Mouse (Mus musculus) limb, embryonic 12.5 days (tissue): ENCODE measurements around the gene Wipi2. TPM values are rescaled to one million over a fixed set of nuclear protein-coding genes. Genes with fewer than 3 reads are reported as not detected.

ENCODE experiments used
- ATAC-seq: fragments of 200-750 bp; cut with Nextera tagmentation; 2 replicates; pipeline ENCODE4 v1.8.0; 2017; ENCODE audit warnings: low read depth, moderate TSS enrichment; ENCODE audit not compliant: insufficient number of reproducible peaks, insufficient read depth, low FRiP score, low TSS enrichment
- H3K27ac ChIP-seq: fragments of 300-500 bp; sonication (generic); 2 replicates; pipeline ENCODE4 v1.5.1; 2016; ENCODE audit warnings: mild to moderate bottlenecking, moderate library complexity
- H3K27me3 ChIP-seq: fragments of 300-500 bp; sonication (generic); 2 replicates; pipeline ENCODE4 v1.6.1; 2016; ENCODE audit warnings: mild to moderate bottlenecking, moderate library complexity
- H3K36me3 ChIP-seq: fragments of 300-500 bp; sonication (generic); 2 replicates; pipeline ENCODE4 v1.6.1; 2016; ENCODE audit warnings: mild to moderate bottlenecking, moderate library complexity
- H3K4me1 ChIP-seq: fragments of 300-500 bp; sonication (generic); replicated peaks from 2 replicates; pipeline ENCODE4 v1.6.1; 2016
- H3K4me2 ChIP-seq: fragments of 300-500 bp; sonication (generic); 2 replicates; pipeline ENCODE4 v1.6.1; 2016; ENCODE audit warnings: mild to moderate bottlenecking, moderate library complexity
- H3K4me3 ChIP-seq: fragments of 300-500 bp; sonication (generic); replicated peaks from 2 replicates; pipeline ENCODE4 v1.5.1; 2016; ENCODE audit warnings: mild to moderate bottlenecking
- H3K9ac ChIP-seq: fragments of 300-500 bp; sonication (generic); replicated peaks from 2 replicates; pipeline ENCODE4 v1.6.1; 2016; ENCODE audit warnings: mild to moderate bottlenecking, moderate library complexity
- H3K9me3 ChIP-seq: fragments of 300-500 bp; sonication (generic); 2 replicates; pipeline ENCODE4 v1.6.1; 2016; ENCODE audit warnings: mild to moderate bottlenecking, moderate library complexity
- WGBS: fragments of 180-500 bp; shearing (Covaris S2); methylation state at CpG from one replicate; pipeline ENCODE4 v1.1.7; 2016; 5-methylcytosine and 5-hydroxymethylcytosine counted together
- polyA plus RNA-seq: library from polyadenylated mRNA; unstranded; fragments of >200 nt; fragmentation: Nextera tagmentation; extraction: Ambion mirVana; gene quantifications from 2 replicates; pipeline ENCODE4 v1.2.1, GENCODE M21; 2016

Gene Wipi2
- polyA plus RNA-seq, 1 experiment from 2014 or later, result 69.9 TPM

DNA sequence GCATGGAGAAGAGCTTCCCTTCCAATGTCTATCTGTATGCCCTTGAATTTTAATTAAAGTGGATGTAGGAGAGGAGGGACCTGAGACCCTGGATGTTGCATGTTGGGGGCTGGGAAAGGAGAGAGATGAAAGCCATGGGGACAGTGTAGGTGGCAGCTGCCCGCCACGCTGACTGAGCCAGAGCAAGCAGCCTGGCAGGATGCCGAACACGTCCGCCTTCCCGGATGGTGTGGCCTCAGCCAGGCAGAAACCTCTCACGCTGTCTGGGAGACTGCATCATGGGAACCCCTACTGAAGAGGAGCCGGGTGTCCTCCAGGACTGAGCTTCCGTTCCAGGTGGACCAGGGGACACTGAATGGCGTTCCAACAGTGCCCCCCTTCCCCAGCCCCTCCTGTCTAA is 76.1 kb downstream of the Wipi2 start:
- H3K9ac ChIP-seq, result no peak overlapping the region
- H3K4me1 ChIP-seq, result peaks cover 17% of the 10 kb centered on the region
- H3K4me2 ChIP-seq, result no peak overlapping the region
- no peak for ATAC-seq
- no peaks in the 10 kb centered on the region for H3K36me3 ChIP-seq
- H3K4me3 ChIP-seq, result no peak overlapping the region
- 89% methylated on average over 10 of the region's 10 CpGs for WGBS
- peaks cover 37% of the 10 kb centered on the region for H3K27me3 ChIP-seq
- no peaks in the 10 kb centered on the region for H3K9me3 ChIP-seq
- no peak overlapping the region for H3K27ac ChIP-seq

DNA sequence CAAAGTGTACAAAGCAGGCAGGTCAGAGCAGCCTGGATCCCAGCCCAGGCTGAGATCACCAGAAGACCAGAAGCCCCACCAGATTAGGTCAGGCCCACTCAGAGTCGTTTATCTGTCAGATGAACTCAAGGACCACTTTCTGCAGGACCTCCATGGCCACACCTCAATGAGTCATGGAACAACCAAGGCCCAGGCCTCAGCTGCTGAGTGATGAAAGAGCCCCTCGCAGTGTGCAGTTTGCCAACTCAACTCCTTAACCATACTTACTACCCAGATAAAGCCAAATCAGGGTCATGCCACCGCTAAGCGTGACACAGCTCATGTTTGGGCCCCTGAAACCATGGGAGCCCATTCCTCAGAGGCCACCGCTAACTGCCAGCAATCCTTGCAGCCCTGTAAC is 80.2 kb downstream of the Wipi2 start:
- ATAC-seq, result no peak
- H3K4me3 ChIP-seq, result no peak overlapping the region
- peaks cover 5% of the 10 kb centered on the region for H3K4me1 ChIP-seq
- peaks cover 10% of the 10 kb centered on the region for H3K27me3 ChIP-seq
- H3K9me3 ChIP-seq, result 0 out of 2 replicates have a peak, but pooled peaks cover 6% of the 10 kb centered on the region
- H3K27ac ChIP-seq, result no peak overlapping the region
- no peak overlapping the region for H3K9ac ChIP-seq
- 81% methylated on average over 5 of the region's 5 CpGs for whole genome bisulfite sequencing
- no peak overlapping the region for H3K4me2 ChIP-seq
- peaks cover 10% of the 10 kb centered on the region for H3K36me3 ChIP-seq

DNA sequence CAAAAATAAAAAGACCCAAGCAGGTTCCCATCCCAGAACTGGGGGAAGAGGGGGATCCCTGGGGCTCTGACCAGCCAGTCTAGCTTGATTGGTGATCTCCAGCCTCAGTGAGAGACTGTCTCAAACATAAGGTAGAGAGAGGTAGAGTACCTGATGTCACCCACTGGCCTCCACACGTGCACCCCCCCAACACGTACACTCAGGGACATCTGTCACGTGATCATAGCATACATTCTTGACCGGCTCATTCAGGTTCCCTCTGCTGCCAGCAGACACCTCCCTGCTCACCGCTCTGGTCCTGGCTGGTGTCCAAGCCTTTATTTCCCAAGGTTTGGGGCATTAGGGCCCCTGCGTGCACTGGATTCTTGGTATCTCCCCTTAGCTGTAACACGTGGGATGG is 81.9 kb downstream of the Wipi2 start:
- no peak overlapping the region for H3K27ac ChIP-seq
- WGBS, result 90% methylated on average over 7 of the region's 7 CpGs
- H3K4me3 ChIP-seq, result no peak overlapping the region
- ATAC-seq, result no peak
- no peak overlapping the region for H3K9ac ChIP-seq
- peaks cover 18% of the 10 kb centered on the region for H3K36me3 ChIP-seq
- no peaks in the 10 kb centered on the region for H3K27me3 ChIP-seq
- no peak overlapping the region for H3K4me2 ChIP-seq
- H3K4me1 ChIP-seq, result no peaks in the 10 kb centered on the region
- H3K9me3 ChIP-seq, result 0 out of 2 replicates have a peak, but pooled peaks cover 6% of the 10 kb centered on the region

DNA sequence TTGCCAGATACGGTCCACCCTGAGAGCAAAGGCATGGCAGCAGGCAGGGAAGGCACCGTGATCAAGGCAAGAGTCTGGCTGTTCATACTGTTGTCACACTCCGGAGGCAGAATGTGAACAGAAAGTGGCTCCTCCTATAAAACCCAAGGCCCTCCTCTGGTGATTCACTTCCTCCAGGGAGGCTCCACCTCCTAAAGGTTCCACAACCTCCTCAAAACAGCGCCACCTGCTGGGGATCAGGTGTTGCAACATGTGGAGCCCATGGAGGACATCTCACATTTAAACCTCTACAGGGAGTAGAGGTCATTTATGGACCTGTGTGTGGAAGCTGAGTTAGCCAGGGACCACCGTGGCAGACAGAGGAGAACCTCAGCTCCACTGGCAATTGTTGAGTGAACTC is 84.9 kb downstream of the Wipi2 start:
- Histone ChIP-seq H3K4me3 (no peak overlapping the region), H3K36me3 (peaks cover 18% of the 10 kb centered on the region), H3K4me2 (no peak overlapping the region), H3K9me3 (0 out of 2 replicates have a peak, but pooled peaks cover 6% of the 10 kb centered on the region), H3K4me1 (no peaks in the 10 kb centered on the region), H3K9ac (no peak overlapping the region), H3K27me3 (no peaks in the 10 kb centered on the region), H3K27ac (no peak overlapping the region)
- 86% methylated on average over 5 of the region's 5 CpGs for WGBS
- no peak for ATAC-seq

DNA sequence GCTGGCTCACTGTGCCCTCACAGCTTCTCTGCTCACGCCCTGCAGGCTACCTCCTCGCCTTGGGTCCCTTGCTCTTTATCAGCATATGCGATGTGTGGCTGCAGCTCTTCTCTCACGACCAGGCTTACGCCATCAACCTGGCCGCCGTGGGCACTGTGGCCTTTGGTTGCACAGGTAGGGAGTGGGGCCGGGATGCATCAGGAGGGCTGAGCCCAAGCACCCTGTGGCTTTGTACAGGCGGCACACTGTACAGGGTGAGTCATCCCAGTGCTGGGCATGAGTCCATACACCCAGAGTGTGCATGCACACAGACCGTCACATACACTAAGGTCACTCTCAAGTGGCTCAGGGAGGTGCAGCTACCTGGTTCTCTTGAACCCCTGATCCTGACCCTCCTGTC is 86.5 kb downstream of the Wipi2 start:
- no peak overlapping the region for H3K4me3 ChIP-seq
- 0 out of 2 replicates have a peak, but pooled peaks cover 6% of the 10 kb centered on the region for H3K9me3 ChIP-seq
- H3K4me2 ChIP-seq, result no peak overlapping the region
- no peak overlapping the region for H3K27ac ChIP-seq
- no peaks in the 10 kb centered on the region for H3K27me3 ChIP-seq
- ATAC-seq, result no peak
- 85% methylated on average over 10 of the region's 10 CpGs for WGBS
- 0 out of 2 replicates have a peak, but pooled peaks cover 5% of the 10 kb centered on the region for H3K4me1 ChIP-seq
- no peak overlapping the region for H3K9ac ChIP-seq
- peaks cover 18% of the 10 kb centered on the region for H3K36me3 ChIP-seq

DNA sequence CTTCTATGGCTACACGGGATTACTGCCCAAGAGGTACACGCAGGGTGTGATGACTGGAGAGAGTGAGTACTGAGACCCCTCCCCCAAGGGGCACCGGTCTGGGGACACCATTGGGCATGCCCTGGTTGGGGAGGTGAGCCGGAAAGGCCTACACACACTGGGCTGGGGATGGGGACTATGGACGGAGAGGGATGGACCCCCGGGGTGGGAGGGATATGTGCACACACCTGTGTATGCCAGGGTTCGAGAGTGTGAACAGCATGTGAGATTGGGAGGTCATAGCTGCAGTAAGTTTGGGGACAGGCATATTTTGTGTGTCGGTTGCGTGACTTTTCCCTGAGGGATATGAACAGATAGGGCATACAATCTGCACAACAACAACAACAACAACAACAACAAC is 87.6 kb downstream of the Wipi2 start:
- Histone ChIP-seq H3K27me3 (no peaks in the 10 kb centered on the region), H3K9me3 (0 out of 2 replicates have a peak, but pooled peaks cover 6% of the 10 kb centered on the region), H3K4me3 (no peak overlapping the region), H3K4me2 (no peak overlapping the region), H3K9ac (no peak overlapping the region), H3K4me1 (0 out of 2 replicates have a peak, but pooled peaks cover 5% of the 10 kb centered on the region), H3K36me3 (peaks cover 18% of the 10 kb centered on the region), H3K27ac (no peak overlapping the region)
- WGBS, result 84% methylated on average over 9 of the region's 9 CpGs
- no peak for ATAC-seq

DNA sequence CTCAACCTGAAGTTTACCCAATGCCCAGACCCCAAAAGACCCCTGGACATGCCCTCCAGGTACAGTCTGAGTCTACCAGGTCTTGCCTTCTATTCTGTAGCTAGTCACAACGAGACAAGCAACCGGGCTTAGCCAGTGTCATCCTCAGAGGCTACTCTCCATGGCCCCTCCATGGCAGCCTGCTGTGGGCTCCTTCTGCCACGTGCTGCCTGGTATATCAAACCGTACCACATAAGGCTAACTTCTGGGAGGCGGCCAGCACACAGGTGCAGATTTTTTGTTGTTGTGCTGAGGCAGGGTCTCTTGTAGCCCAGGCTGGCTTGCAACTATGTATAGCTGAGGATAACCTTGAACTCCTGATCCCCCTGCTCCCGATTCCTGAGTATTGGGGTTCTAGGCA is 88.6 kb downstream of the Wipi2 start:
- Histone ChIP-seq H3K36me3 (peaks cover 18% of the 10 kb centered on the region), H3K9ac (no peak overlapping the region), H3K4me3 (no peak overlapping the region), H3K4me1 (0 out of 2 replicates have a peak, but pooled peaks cover 5% of the 10 kb centered on the region), H3K27ac (no peak overlapping the region), H3K9me3 (0 out of 2 replicates have a peak, but pooled peaks cover 6% of the 10 kb centered on the region), H3K27me3 (no peaks in the 10 kb centered on the region), H3K4me2 (no peak overlapping the region)
- WGBS, result 81% methylated on average over 6 of the region's 6 CpGs
- ATAC-seq, result no peak

DNA sequence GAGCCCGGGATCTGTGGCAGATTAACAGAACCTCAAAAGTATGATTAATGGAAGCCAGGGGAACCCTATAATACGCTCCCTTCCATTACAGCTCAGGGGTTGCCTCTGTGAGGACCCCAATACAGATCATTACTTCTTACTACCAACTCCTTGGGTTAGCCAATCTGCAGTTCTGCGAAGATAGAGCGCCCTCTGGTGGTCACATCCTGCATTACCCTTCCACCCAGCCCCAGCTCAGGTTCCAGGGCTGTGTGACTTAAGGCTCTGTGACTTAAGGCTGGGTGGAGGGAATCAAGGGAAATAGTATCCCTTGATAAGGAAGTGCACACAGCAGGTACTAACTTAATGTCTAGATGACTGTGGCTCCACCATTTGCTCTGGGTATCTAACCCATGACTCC is 90.5 kb downstream of the Wipi2 start:
- no peak overlapping the region for H3K27ac ChIP-seq
- 0 out of 2 replicates have a peak, but pooled peaks cover 8% of the 10 kb centered on the region for H3K36me3 ChIP-seq
- H3K9ac ChIP-seq, result no peak overlapping the region
- H3K27me3 ChIP-seq, result no peaks in the 10 kb centered on the region
- 25% methylated on average over 4 of the region's 4 CpGs for WGBS
- no peak overlapping the region for H3K4me2 ChIP-seq
- no peak overlapping the region for H3K4me3 ChIP-seq
- no peaks in the 10 kb centered on the region for H3K9me3 ChIP-seq
- 0 out of 2 replicates have a peak, but pooled peaks cover 5% of the 10 kb centered on the region for H3K4me1 ChIP-seq
- ATAC-seq, result peak; percentile 39

DNA sequence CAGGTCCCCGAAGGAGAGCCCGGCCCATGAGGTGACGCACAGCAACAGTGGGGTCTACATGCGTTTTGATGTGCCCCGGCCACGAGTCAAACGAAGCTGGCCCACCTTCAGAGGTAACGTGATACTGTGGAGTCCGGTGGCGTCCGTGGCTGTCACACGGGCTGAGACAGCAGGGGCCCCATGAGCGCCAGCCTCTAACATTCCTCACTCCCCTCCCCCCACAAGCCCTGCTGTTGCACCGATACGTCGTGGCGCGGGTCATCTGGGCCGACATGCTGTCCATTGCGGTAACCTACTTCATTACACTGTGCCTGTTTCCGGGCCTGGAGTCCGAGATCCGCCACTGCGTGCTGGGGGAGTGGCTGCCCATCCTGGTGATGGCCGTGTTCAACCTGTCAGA is 91.0 kb downstream of the Wipi2 start:
- Histone ChIP-seq H3K27me3 (no peaks in the 10 kb centered on the region), H3K36me3 (0 out of 2 replicates have a peak, but pooled peaks cover 8% of the 10 kb centered on the region), H3K4me1 (0 out of 2 replicates have a peak, but pooled peaks cover 5% of the 10 kb centered on the region), H3K4me2 (no peak overlapping the region), H3K9me3 (no peaks in the 10 kb centered on the region), H3K4me3 (no peak overlapping the region), H3K9ac (no peak overlapping the region), H3K27ac (no peak overlapping the region)
- ATAC-seq, result 0 out of 2 replicates have a peak, but pooled peaks have one; percentile 4
- 59% methylated on average over 25 of the region's 25 CpGs for WGBS

DNA sequence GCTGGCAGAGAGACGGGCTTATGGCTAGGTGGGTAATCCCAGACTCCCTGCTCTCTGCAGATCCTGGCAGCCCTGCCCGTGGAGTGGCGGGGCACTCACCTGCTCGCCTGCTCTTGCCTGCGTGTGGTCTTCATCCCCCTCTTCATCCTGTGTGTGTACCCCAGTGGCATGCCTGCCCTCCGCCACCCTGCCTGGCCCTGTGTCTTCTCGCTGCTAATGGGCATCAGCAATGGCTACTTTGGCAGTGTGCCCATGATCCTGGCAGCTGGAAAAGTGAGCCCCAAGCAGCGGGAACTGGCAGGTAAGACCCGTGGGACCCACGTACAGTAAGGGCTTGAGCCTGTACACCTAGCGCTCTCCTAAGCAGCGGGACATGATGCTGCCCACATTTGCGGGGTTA is 92.4 kb downstream of the Wipi2 start:
- Histone ChIP-seq H3K36me3 (peaks cover 10% of the 10 kb centered on the region; the same call in 1 of the 2 replicates), H3K27ac (no peak overlapping the region), H3K4me3 (no peak overlapping the region), H3K4me2 (no peak overlapping the region), H3K9ac (no peak overlapping the region), H3K27me3 (no peaks in the 10 kb centered on the region), H3K9me3 (no peaks in the 10 kb centered on the region), H3K4me1 (peaks cover 12% of the 10 kb centered on the region)
- no peak for ATAC-seq
- WGBS, result 87% methylated on average over 13 of the region's 13 CpGs
